1 mouse cellular context compared by ENCODE assay signal in genomic region chr7:46748459-46748858, GRCm38 (mm10).
A peak's percentile ranks its signal among the peaks of the same experiment; 100 is the strongest.
TF ChIP-seq lines count a peak whose summit lies in the region.

No protein-coding gene starts in this region.

TF ChIP-seq in CH12.LX, 34 proteins besides CTCF, POLR2A, EP300 and RAD21:
- TF ChIP-seq KAT2A (IDR thresholded peaks at IDR 0.05; ENCODE audit: insufficient replicate concordance, low read length) (0 out of 2 replicates have a peak, but pooled peaks have one; percentile 17), ELF1 (IDR thresholded peaks at IDR 0.05; ENCODE audit: low read depth, low read length) (peak; percentile 20; the same call in 1 of the 2 replicates), JUND (conservative IDR thresholded peaks at IDR 0.05; ENCODE audit: low read depth, low read length) (peak; percentile 52), ZNF384 (IDR thresholded peaks at IDR 0.05; ENCODE audit: low read depth, low read length) (peak; percentile 96), ETS1 (conservative IDR thresholded peaks at IDR 0.05; ENCODE audit: low read depth, low read length) (peak; percentile 31; the same call in 1 of the 2 replicates), ZC3H11A (IDR thresholded peaks at IDR 0.05; ENCODE audit: low read depth, low read length) (no peak), IRF4 (IDR thresholded peaks at IDR 0.05; ENCODE audit: low read depth, low read length) (0 out of 2 replicates have a peak, but pooled peaks have one; percentile 22), JUN (IDR thresholded peaks at IDR 0.05; ENCODE audit: insufficient read depth, low read depth, low read length) (peak; percentile 39), POLR2AphosphoS2 (IDR thresholded peaks at IDR 0.05; ENCODE audit: low read depth, low read length) (no peak)
